Mouse (Mus musculus): ENCODE results near the gene Cd244a. TPM values are rescaled to one million over a fixed set of nuclear protein-coding genes. Genes with fewer than 3 reads are reported as not detected.

Cd244a gene
- 0.06 TPM in 1 of 2 replicates, not detected in the other for polyA plus RNA-seq (2012; rRNA removed)

- H3K4me3 ChIP-seq (ENCODE audit: insufficient read depth, low read length) = no peak within 1 kb of the TSS
- no peak for TF ChIP-seq CTCF (IDR thresholded peaks at IDR 0.05; ENCODE audit: extremely low read depth, insufficient read depth, low read length)
- no peak for TF ChIP-seq POLR2A (IDR thresholded peaks at IDR 0.05; ENCODE audit: extremely low read depth, insufficient read depth, low read length)
- no peak within 1 kb of the TSS for H3K27ac ChIP-seq (ENCODE audit: insufficient read depth, low read length)
- H3K4me1 ChIP-seq (ENCODE audit: control insufficient read depth, insufficient read depth, low read length) = no peaks in the 10 kb centered on the region
These were observed at the start of gene Cd244a for GRCm38 (mm10) chr1:171558898-171559297. Cd244a (plus strand) TSS chr1:171559193.

- H3K4me1 ChIP-seq (ENCODE audit: control insufficient read depth, insufficient read depth, low read length) = no peaks in the 10 kb centered on the region
- TF ChIP-seq CTCF (IDR thresholded peaks at IDR 0.05; ENCODE audit: extremely low read depth, insufficient read depth, low read length) (no peak), POLR2A (IDR thresholded peaks at IDR 0.05; ENCODE audit: extremely low read depth, insufficient read depth, low read length) (no peak)
- no peak overlapping the region for H3K27ac ChIP-seq (ENCODE audit: insufficient read depth, low read length)
These were observed 45.8 kb upstream of the Cd244a start for GRCm38 (mm10) chr1:171513234-171513633.

GRCm38 (mm10) chr1:171513760-171514159 is 45.2 kb upstream of the Cd244a start:
- H3K27ac ChIP-seq (ENCODE audit: insufficient read depth, low read length) = no peak overlapping the region
- no peak overlapping the region for H3K4me3 ChIP-seq (ENCODE audit: insufficient read depth, low read length)
- TF ChIP-seq POLR2A (IDR thresholded peaks at IDR 0.05; ENCODE audit: extremely low read depth, insufficient read depth, low read length) = no peak
- no peak for TF ChIP-seq CTCF (IDR thresholded peaks at IDR 0.05; ENCODE audit: extremely low read depth, insufficient read depth, low read length)
- H3K4me1 ChIP-seq (ENCODE audit: control insufficient read depth, insufficient read depth, low read length) = no peaks in the 10 kb centered on the region

More at GRCm38 (mm10) chr1:171513234-171513633, 45.8 kb upstream of the Cd244a start:
- no peak overlapping the region for H3K4me3 ChIP-seq (ENCODE audit: insufficient read depth, low read length)

- no peak for TF ChIP-seq POLR2A (IDR thresholded peaks at IDR 0.05; ENCODE audit: extremely low read depth, insufficient read depth, low read length)
- no peak for TF ChIP-seq CTCF (IDR thresholded peaks at IDR 0.05; ENCODE audit: extremely low read depth, insufficient read depth, low read length)
- no peak overlapping the region for H3K27ac ChIP-seq (ENCODE audit: insufficient read depth, low read length)
- no peaks in the 10 kb centered on the region for H3K4me1 ChIP-seq (ENCODE audit: control insufficient read depth, insufficient read depth, low read length)
- no peak overlapping the region for H3K4me3 ChIP-seq (ENCODE audit: insufficient read depth, low read length)
These were observed 44.0 kb upstream of the Cd244a start for GRCm38 (mm10) chr1:171515039-171515438.

- TF ChIP-seq CTCF (IDR thresholded peaks at IDR 0.05; ENCODE audit: extremely low read depth, insufficient read depth, low read length) (no peak), POLR2A (IDR thresholded peaks at IDR 0.05; ENCODE audit: extremely low read depth, insufficient read depth, low read length) (no peak)
- H3K27ac ChIP-seq (ENCODE audit: insufficient read depth, low read length) = no peak overlapping the region
These were observed 43.4 kb upstream of the Cd244a start for GRCm38 (mm10) chr1:171515557-171515956.

GRCm38 (mm10) chr1:171531367-171531766 is 27.6 kb upstream of the Cd244a start:
- H3K27ac ChIP-seq (ENCODE audit: insufficient read depth, low read length) = no peak overlapping the region
- TF ChIP-seq CTCF (IDR thresholded peaks at IDR 0.05; ENCODE audit: extremely low read depth, insufficient read depth, low read length) (no peak), POLR2A (IDR thresholded peaks at IDR 0.05; ENCODE audit: extremely low read depth, insufficient read depth, low read length) (no peak)

More at GRCm38 (mm10) chr1:171515557-171515956, 43.4 kb upstream of the Cd244a start:
- Histone ChIP-seq H3K4me3 (ENCODE audit: insufficient read depth, low read length) (no peak overlapping the region), H3K4me1 (ENCODE audit: control insufficient read depth, insufficient read depth, low read length) (no peaks in the 10 kb centered on the region)

GRCm38 (mm10) chr1:171532830-171533229 is 26.2 kb upstream of the Cd244a start:
- H3K27ac ChIP-seq (ENCODE audit: insufficient read depth, low read length) = no peak overlapping the region
- H3K4me3 ChIP-seq (ENCODE audit: insufficient read depth, low read length) = no peak overlapping the region
- no peaks in the 10 kb centered on the region for H3K4me1 ChIP-seq (ENCODE audit: control insufficient read depth, insufficient read depth, low read length)
- no peak for TF ChIP-seq POLR2A (IDR thresholded peaks at IDR 0.05; ENCODE audit: extremely low read depth, insufficient read depth, low read length)
- TF ChIP-seq CTCF (IDR thresholded peaks at IDR 0.05; ENCODE audit: extremely low read depth, insufficient read depth, low read length) = no peak

More at GRCm38 (mm10) chr1:171531367-171531766, 27.6 kb upstream of the Cd244a start:
- Histone ChIP-seq H3K4me1 (ENCODE audit: control insufficient read depth, insufficient read depth, low read length) (no peaks in the 10 kb centered on the region), H3K4me3 (ENCODE audit: insufficient read depth, low read length) (no peak overlapping the region)

GRCm38 (mm10) chr1:171534557-171534956 is 24.4 kb upstream of the Cd244a start:
- H3K4me3 ChIP-seq (ENCODE audit: insufficient read depth, low read length) = no peak overlapping the region
- no peak overlapping the region for H3K27ac ChIP-seq (ENCODE audit: insufficient read depth, low read length)
- no peak for TF ChIP-seq POLR2A (IDR thresholded peaks at IDR 0.05; ENCODE audit: extremely low read depth, insufficient read depth, low read length)
- TF ChIP-seq CTCF (IDR thresholded peaks at IDR 0.05; ENCODE audit: extremely low read depth, insufficient read depth, low read length) = no peak
- H3K4me1 ChIP-seq (ENCODE audit: control insufficient read depth, insufficient read depth, low read length) = no peaks in the 10 kb centered on the region

GRCm38 (mm10) chr1:171535194-171535593 is 23.8 kb upstream of the Cd244a start, which contains the start of gene Itln1:
Itln1 (minus strand) TSS chr1:171535294.
- no peak within 1 kb of the TSS for H3K27ac ChIP-seq (ENCODE audit: insufficient read depth, low read length)
- no peak for TF ChIP-seq POLR2A (IDR thresholded peaks at IDR 0.05; ENCODE audit: extremely low read depth, insufficient read depth, low read length)
- no peak for TF ChIP-seq CTCF (IDR thresholded peaks at IDR 0.05; ENCODE audit: extremely low read depth, insufficient read depth, low read length)
- H3K4me1 ChIP-seq (ENCODE audit: control insufficient read depth, insufficient read depth, low read length) = no peaks in the 10 kb centered on the region
- no peak within 1 kb of the TSS for H3K4me3 ChIP-seq (ENCODE audit: insufficient read depth, low read length)

- Histone ChIP-seq H3K27ac (ENCODE audit: insufficient read depth, low read length) (no peak overlapping the region), H3K4me3 (ENCODE audit: insufficient read depth, low read length) (no peak overlapping the region), H3K4me1 (ENCODE audit: control insufficient read depth, insufficient read depth, low read length) (no peaks in the 10 kb centered on the region)
- no peak for TF ChIP-seq CTCF (IDR thresholded peaks at IDR 0.05; ENCODE audit: extremely low read depth, insufficient read depth, low read length)
- no peak for TF ChIP-seq POLR2A (IDR thresholded peaks at IDR 0.05; ENCODE audit: extremely low read depth, insufficient read depth, low read length)
These were observed 18.3 kb upstream of the Cd244a start for GRCm38 (mm10) chr1:171540694-171541093.

All from cortical plate, adult 2 months (tissue).